Mouse (Mus musculus) midbrain, embryonic 13.5 days (tissue): ENCODE data around the gene Rnf180. TPM values are rescaled to one million over a fixed set of nuclear protein-coding genes. Genes with fewer than 3 reads are reported as not detected.

Experiments
- ATAC-seq: fragments of 200-750 bp; cut with Nextera tagmentation; 2 replicates; pipeline ENCODE4 v1.8.0; 2017; ENCODE audit warnings: mild to moderate bottlenecking, moderate TSS enrichment, moderate library complexity
- H3K27ac ChIP-seq: fragments of 300-500 bp; sonication (generic); 2 replicates; pipeline ENCODE4 v1.5.1; 2015; ENCODE audit warnings: inconsistent platforms, mild to moderate bottlenecking, moderate library complexity
- H3K27me3 ChIP-seq: fragments of 300-500 bp; sonication (generic); 2 replicates; pipeline ENCODE4 v1.6.1; 2015; ENCODE audit warnings: mild to moderate bottlenecking, inconsistent platforms
- H3K36me3 ChIP-seq: fragments of 300-500 bp; sonication (generic); 2 replicates; pipeline ENCODE4 v1.6.1; 2015; ENCODE audit warnings: mild to moderate bottlenecking, inconsistent platforms
- H3K4me1 ChIP-seq: fragments of 300-500 bp; sonication (generic); replicated peaks from 2 replicates; pipeline ENCODE4 v1.6.1; 2015; ENCODE audit warnings: inconsistent platforms
- H3K4me2 ChIP-seq: fragments of 300-500 bp; sonication (generic); replicated peaks from 2 replicates; pipeline ENCODE4 v1.6.1; 2015; ENCODE audit warnings: moderate library complexity, mild to moderate bottlenecking, inconsistent platforms
- H3K4me3 ChIP-seq: fragments of 300-500 bp; sonication (generic); replicated peaks from 2 replicates; pipeline ENCODE4 v1.5.1; 2015; ENCODE audit warnings: mild to moderate bottlenecking, inconsistent platforms
- H3K9ac ChIP-seq: fragments of 300-500 bp; sonication (generic); replicated peaks from 2 replicates; pipeline ENCODE4 v1.6.1; 2015; ENCODE audit warnings: mild to moderate bottlenecking, inconsistent platforms
- H3K9me3 ChIP-seq: fragments of 300-500 bp; sonication (generic); 2 replicates; pipeline ENCODE4 v1.6.1; 2016; ENCODE audit warnings: mild to moderate bottlenecking, inconsistent platforms
- WGBS: fragments of 180-500 bp; shearing (Covaris S2); methylation state at CpG from one replicate; pipeline ENCODE4 v1.1.7; 2015; 5-methylcytosine and 5-hydroxymethylcytosine counted together
- polyA plus RNA-seq: library from polyadenylated mRNA; unstranded; fragments of >200 nt; fragmentation: Nextera tagmentation; extraction: Ambion mirVana; gene quantifications from 2 replicates; pipeline ENCODE4 v1.2.1, GENCODE M21; 2015

The Rnf180 gene
- polyA plus RNA-seq, 1 experiment from 2014 or later, result 19.7 TPM

- no peak overlapping the region for H3K27ac ChIP-seq
- no peak overlapping the region for H3K4me3 ChIP-seq
- H3K4me1 ChIP-seq, result 0 out of 2 replicates have a peak, but pooled peaks cover 3% of the 10 kb centered on the region
- no peak for ATAC-seq
- H3K27me3 ChIP-seq, result no peaks in the 10 kb centered on the region
- no peaks in the 10 kb centered on the region for H3K9me3 ChIP-seq
- 76% methylated on average over 5 of the region's 5 CpGs for WGBS
- H3K4me2 ChIP-seq, result no peak overlapping the region
- no peak overlapping the region for H3K9ac ChIP-seq
- peaks cover 5% of the 10 kb centered on the region; the same call in 1 of the 2 replicates for H3K36me3 ChIP-seq
These were observed 113.8 kb downstream of the Rnf180 start for GRCm38 (mm10) chr13:105180781-105181180.

GRCm38 (mm10) chr13:105165441-105165840 is 129.2 kb downstream of the Rnf180 start:
- no peaks in the 10 kb centered on the region for H3K4me1 ChIP-seq
- 85% methylated on average over 6 of the region's 6 CpGs for WGBS
- no peak overlapping the region for H3K9ac ChIP-seq
- H3K9me3 ChIP-seq, result no peaks in the 10 kb centered on the region
- H3K27ac ChIP-seq, result no peak overlapping the region
- H3K27me3 ChIP-seq, result no peaks in the 10 kb centered on the region
- no peak overlapping the region for H3K4me3 ChIP-seq
- no peak overlapping the region for H3K4me2 ChIP-seq
- no peak for ATAC-seq
- H3K36me3 ChIP-seq, result no peaks in the 10 kb centered on the region

- Histone ChIP-seq H3K9ac (no peak overlapping the region), H3K9me3 (no peaks in the 10 kb centered on the region), H3K27me3 (no peaks in the 10 kb centered on the region), H3K27ac (no peak overlapping the region), H3K4me1 (no peaks in the 10 kb centered on the region), H3K4me3 (no peak overlapping the region), H3K4me2 (no peak overlapping the region), H3K36me3 (no peaks in the 10 kb centered on the region)
- no peak for ATAC-seq
- WGBS, result 66% methylated on average over 4 of the region's 4 CpGs
These were observed 140.7 kb downstream of the Rnf180 start for GRCm38 (mm10) chr13:105153955-105154354.

- no peak for ATAC-seq
- H3K4me1 ChIP-seq, result peaks cover 3% of the 10 kb centered on the region; the same call in 1 of the 2 replicates
- H3K9me3 ChIP-seq, result no peaks in the 10 kb centered on the region
- no peak overlapping the region for H3K4me2 ChIP-seq
- no peak overlapping the region for H3K27ac ChIP-seq
- H3K9ac ChIP-seq, result no peak overlapping the region
- 86% methylated on average over 3 of the region's 3 CpGs for WGBS
- no peaks in the 10 kb centered on the region for H3K36me3 ChIP-seq
- no peak overlapping the region for H3K4me3 ChIP-seq
- H3K27me3 ChIP-seq, result no peaks in the 10 kb centered on the region
These were observed 144.6 kb downstream of the Rnf180 start for GRCm38 (mm10) chr13:105150006-105150405.

- no peak overlapping the region for H3K27ac ChIP-seq
- H3K4me2 ChIP-seq, result no peak overlapping the region
- H3K4me1 ChIP-seq, result peaks cover 3% of the 10 kb centered on the region; the same call in 1 of the 2 replicates
- H3K9ac ChIP-seq, result no peak overlapping the region
- H3K4me3 ChIP-seq, result no peak overlapping the region
- no peaks in the 10 kb centered on the region for H3K36me3 ChIP-seq
- no peaks in the 10 kb centered on the region for H3K9me3 ChIP-seq
- no peaks in the 10 kb centered on the region for H3K27me3 ChIP-seq
- WGBS, result 54% methylated on average over 4 of the region's 4 CpGs
- ATAC-seq, result peak; percentile 40; the same call in 1 of the 2 replicates
These were observed 146.7 kb downstream of the Rnf180 start for GRCm38 (mm10) chr13:105147795-105148418.

- H3K27me3 ChIP-seq, result no peaks in the 10 kb centered on the region
These were observed 147.8 kb downstream of the Rnf180 start for GRCm38 (mm10) chr13:105146827-105147226.

GRCm38 (mm10) chr13:105139881-105140280 is 154.7 kb downstream of the Rnf180 start:
- no peak for ATAC-seq
- H3K36me3 ChIP-seq, result no peaks in the 10 kb centered on the region

More at GRCm38 (mm10) chr13:105146827-105147226, 147.8 kb downstream of the Rnf180 start:
- no peak overlapping the region for H3K4me2 ChIP-seq
- H3K9me3 ChIP-seq, result no peaks in the 10 kb centered on the region
- H3K9ac ChIP-seq, result no peak overlapping the region
- peaks cover 3% of the 10 kb centered on the region; the same call in 1 of the 2 replicates for H3K4me1 ChIP-seq
- ATAC-seq, result no peak
- no peak overlapping the region for H3K4me3 ChIP-seq
- no peaks in the 10 kb centered on the region for H3K36me3 ChIP-seq
- H3K27ac ChIP-seq, result no peak overlapping the region
- 64% methylated on average over 1 of the region's 1 CpGs for WGBS

GRCm38 (mm10) chr13:105134397-105134796 is 160.2 kb downstream of the Rnf180 start:
- no peak for ATAC-seq
- H3K27me3 ChIP-seq, result no peaks in the 10 kb centered on the region

More at GRCm38 (mm10) chr13:105139881-105140280, 154.7 kb downstream of the Rnf180 start:
- no peak overlapping the region for H3K9ac ChIP-seq
- H3K27ac ChIP-seq, result no peak overlapping the region
- no peak overlapping the region for H3K4me2 ChIP-seq
- WGBS, result 85% methylated on average over 4 of the region's 4 CpGs
- no peaks in the 10 kb centered on the region for H3K27me3 ChIP-seq
- H3K4me1 ChIP-seq, result no peaks in the 10 kb centered on the region
- no peaks in the 10 kb centered on the region for H3K9me3 ChIP-seq
- H3K4me3 ChIP-seq, result no peak overlapping the region

GRCm38 (mm10) chr13:105132776-105133175 is 161.8 kb downstream of the Rnf180 start:
- 83% methylated on average over 2 of the region's 2 CpGs for WGBS
- Histone ChIP-seq H3K9ac (no peak overlapping the region), H3K9me3 (no peaks in the 10 kb centered on the region), H3K27me3 (no peaks in the 10 kb centered on the region), H3K4me1 (no peaks in the 10 kb centered on the region), H3K4me2 (no peak overlapping the region), H3K4me3 (no peak overlapping the region), H3K27ac (no peak overlapping the region), H3K36me3 (no peaks in the 10 kb centered on the region)
- ATAC-seq, result no peak

More at GRCm38 (mm10) chr13:105134397-105134796, 160.2 kb downstream of the Rnf180 start:
- Histone ChIP-seq H3K9me3 (no peaks in the 10 kb centered on the region), H3K4me2 (no peak overlapping the region), H3K9ac (no peak overlapping the region), H3K27ac (no peak overlapping the region), H3K4me1 (no peaks in the 10 kb centered on the region), H3K4me3 (no peak overlapping the region), H3K36me3 (no peaks in the 10 kb centered on the region)
- WGBS, result 76% methylated on average over 5 of the region's 5 CpGs

- no peak for ATAC-seq
- H3K9ac ChIP-seq, result no peak overlapping the region
- 75% methylated on average over 6 of the region's 6 CpGs for WGBS
These were observed 162.2 kb downstream of the Rnf180 start for GRCm38 (mm10) chr13:105132370-105132769.

GRCm38 (mm10) chr13:105130080-105130479 is 164.5 kb downstream of the Rnf180 start:
- no peaks in the 10 kb centered on the region for H3K36me3 ChIP-seq
- no peaks in the 10 kb centered on the region for H3K9me3 ChIP-seq
- WGBS, result 84% methylated on average over 6 of the region's 6 CpGs
- no peak overlapping the region for H3K27ac ChIP-seq
- H3K4me1 ChIP-seq, result no peaks in the 10 kb centered on the region
- no peak for ATAC-seq
- H3K27me3 ChIP-seq, result no peaks in the 10 kb centered on the region
- H3K4me3 ChIP-seq, result no peak overlapping the region
- H3K4me2 ChIP-seq, result no peak overlapping the region
- H3K9ac ChIP-seq, result no peak overlapping the region

More at GRCm38 (mm10) chr13:105132370-105132769, 162.2 kb downstream of the Rnf180 start:
- Histone ChIP-seq H3K4me2 (no peak overlapping the region), H3K4me1 (no peaks in the 10 kb centered on the region), H3K36me3 (no peaks in the 10 kb centered on the region), H3K4me3 (no peak overlapping the region), H3K9me3 (no peaks in the 10 kb centered on the region), H3K27ac (no peak overlapping the region), H3K27me3 (no peaks in the 10 kb centered on the region)

GRCm38 (mm10) chr13:105122092-105122491 is 172.5 kb downstream of the Rnf180 start:
- 87% methylated on average over 3 of the region's 3 CpGs for WGBS

GRCm38 (mm10) chr13:105121617-105122016 is 173.0 kb downstream of the Rnf180 start:
- ATAC-seq, result no peak
- Histone ChIP-seq H3K4me3 (no peak overlapping the region), H3K9me3 (no peaks in the 10 kb centered on the region), H3K27me3 (no peaks in the 10 kb centered on the region), H3K4me2 (no peak overlapping the region), H3K36me3 (no peaks in the 10 kb centered on the region), H3K9ac (no peak overlapping the region), H3K4me1 (no peaks in the 10 kb centered on the region), H3K27ac (no peak overlapping the region)

More at GRCm38 (mm10) chr13:105122092-105122491, 172.5 kb downstream of the Rnf180 start:
- Histone ChIP-seq H3K27ac (no peak overlapping the region), H3K27me3 (no peaks in the 10 kb centered on the region), H3K9me3 (no peaks in the 10 kb centered on the region), H3K4me2 (no peak overlapping the region), H3K9ac (no peak overlapping the region), H3K4me3 (no peak overlapping the region), H3K36me3 (no peaks in the 10 kb centered on the region), H3K4me1 (no peaks in the 10 kb centered on the region)
- no peak for ATAC-seq
